Mouse (Mus musculus): ENCODE measurements around the gene Teddm2.

The Teddm2 gene

DNA sequence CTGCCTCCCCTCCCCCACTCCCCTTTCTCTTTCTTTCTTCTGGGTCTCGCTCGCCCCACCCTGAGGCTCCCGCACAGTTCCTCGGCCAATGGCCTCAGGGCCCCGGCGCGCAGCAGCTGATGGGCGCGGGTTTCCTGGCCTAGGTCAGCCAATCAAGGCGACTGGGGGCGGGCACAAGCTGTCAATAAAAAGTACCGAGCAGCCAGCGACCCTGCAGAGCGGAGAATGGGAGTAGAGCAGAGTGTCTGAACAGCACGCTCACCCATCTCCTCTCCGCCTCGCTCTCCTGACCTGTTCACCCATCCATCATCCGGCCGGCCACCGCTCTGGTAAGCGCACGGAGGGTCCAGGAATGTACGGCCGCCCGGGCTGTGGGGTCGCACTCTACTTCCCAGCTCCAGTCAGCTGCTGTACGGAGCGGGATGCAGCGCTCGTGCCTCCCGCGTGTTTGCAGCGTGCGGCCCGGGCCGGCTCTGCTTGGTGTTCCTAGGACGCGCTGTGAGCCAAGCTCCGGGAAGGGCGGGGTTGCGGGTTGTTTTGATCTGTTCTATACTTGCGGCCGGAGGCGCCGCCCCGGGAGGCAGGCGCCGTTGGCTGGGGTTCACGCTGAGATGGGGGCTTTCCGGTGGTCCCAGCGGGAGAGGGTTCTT is at the start of gene Teddm2, which contains the start of gene Glul:
Gene Teddm2, minus strand, starts transcription at position 498 of the 650 bp plus-strand sequence.
Gene Glul, plus strand, starts transcription at position 214 of the 650 bp plus-strand sequence.
- DNase-seq (ENCODE audit: low spot score in 2 of 2) = peak; percentile 96 to 97

DNA sequence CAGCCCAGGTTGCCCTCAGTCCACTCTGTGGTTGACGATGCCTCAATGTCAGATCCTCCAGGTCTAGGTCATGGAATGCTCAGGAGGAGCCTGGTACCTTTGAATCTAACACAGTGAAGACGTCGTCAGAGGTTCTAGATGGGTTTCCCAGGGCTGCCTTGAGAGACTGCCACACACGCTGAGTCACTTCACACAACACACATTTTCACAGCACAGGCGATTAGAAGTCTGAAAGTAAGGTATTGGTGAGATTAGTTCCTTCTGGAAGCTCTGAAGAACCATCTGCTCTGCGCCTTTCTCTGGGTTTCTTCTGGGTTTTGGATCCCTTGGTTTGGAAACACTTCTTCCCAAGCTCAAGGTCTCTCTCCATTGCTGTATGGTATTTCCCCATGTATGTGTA is 47.8 kb upstream of the Teddm2 start:
- no peak for DNase-seq (ENCODE audit: low spot score in 2 of 2)

- DNase-seq (ENCODE audit: low spot score in 2 of 2) = no peak
Measured at GRCm38 (mm10) chr1:153946971-153947370, 46.9 kb upstream of the Teddm2 start.

DNA sequence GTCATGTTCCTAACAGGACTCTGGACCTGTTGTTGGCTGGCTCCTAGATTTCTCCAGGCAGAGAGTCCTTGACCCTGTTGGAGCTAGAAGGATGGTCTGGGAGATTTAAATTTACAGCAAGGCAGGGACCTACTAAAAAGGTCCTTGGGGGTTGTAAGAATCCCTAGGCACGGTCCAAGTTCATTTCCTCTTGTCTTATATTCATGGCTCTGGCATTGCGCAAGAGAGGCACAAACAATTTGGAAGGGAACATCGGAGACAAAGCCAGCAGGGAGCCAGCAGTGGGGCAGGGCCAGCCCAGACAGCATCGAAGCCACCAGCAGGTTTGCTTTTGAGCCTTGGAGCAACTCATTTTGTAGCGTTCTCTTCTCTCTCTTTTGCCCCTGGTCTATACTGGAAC is 45.2 kb upstream of the Teddm2 start:
- no peak for DNase-seq (ENCODE audit: low spot score in 2 of 2)

DNA sequence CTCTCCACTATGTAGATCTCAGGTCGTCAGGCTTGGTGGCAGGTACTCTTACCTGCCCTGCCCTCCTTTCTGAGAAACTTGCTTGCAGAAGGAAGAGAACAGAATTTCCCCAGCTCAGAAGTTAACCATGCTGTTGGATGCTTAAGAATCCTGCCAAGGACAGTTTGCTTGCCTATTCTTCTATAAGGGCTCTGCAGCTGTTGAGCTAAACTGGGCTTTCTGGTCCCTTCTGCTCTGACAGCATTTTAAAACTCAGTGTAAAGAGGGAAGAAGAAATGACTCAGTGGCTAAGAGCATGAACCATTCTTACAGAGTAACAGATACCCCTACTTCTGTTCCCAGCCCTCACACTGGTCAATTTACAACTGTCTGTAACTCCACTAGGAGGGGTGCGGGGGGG is 41.0 kb upstream of the Teddm2 start:
- no peak for DNase-seq (ENCODE audit: low spot score in 2 of 2)

DNA sequence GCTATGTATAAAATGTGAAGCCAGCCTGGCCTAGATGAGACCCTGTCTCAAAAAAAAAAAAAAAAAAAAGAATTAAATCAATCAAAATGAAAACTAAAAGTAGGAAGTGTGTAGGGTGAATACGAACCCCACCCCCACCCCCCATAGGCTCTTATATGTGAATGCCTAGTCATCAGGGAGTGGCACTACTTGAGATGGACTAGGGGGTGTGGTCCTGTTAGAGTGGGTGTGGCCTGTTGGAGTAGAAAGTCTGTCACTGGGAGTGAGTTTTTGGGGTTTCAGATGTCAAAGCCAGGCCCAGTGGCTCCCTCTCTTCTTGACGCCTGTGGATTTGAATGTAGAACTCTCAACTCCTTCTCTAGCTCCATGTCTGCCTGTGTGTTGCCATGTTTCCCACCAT is 37.0 kb upstream of the Teddm2 start:
- DNase-seq (ENCODE audit: low spot score in 2 of 2) = no peak

GRCm38 (mm10) chr1:153935844-153936380 is 35.9 kb upstream of the Teddm2 start:
- no peak for DNase-seq (ENCODE audit: low spot score in 2 of 2)

DNA sequence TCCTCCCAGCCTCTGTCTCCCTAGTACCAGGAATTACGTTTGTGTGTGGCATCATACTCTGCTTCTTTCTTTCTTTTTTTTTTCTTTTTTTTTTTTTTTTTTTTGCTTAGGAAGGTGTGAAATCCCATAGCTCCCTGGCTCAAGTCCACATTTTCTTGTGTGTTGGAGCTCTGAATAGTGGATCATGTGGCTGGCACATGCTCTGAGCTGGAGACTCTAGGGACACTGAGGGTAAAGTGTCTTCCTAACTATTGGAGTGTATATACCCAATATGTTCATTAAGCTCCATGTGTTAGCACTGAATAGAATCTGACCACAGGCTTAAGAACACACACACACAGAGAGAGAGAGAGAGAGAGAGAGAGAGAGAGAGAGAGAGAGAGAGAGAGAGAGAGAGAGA is 33.7 kb upstream of the Teddm2 start:
- no peak for DNase-seq (ENCODE audit: low spot score in 2 of 2)

- no peak for DNase-seq (ENCODE audit: low spot score in 2 of 2)
Measured at GRCm38 (mm10) chr1:153930431-153930830, 30.4 kb upstream of the Teddm2 start.

GRCm38 (mm10) chr1:153924395-153925385 is 24.7 kb upstream of the Teddm2 start:
- no peak for DNase-seq (ENCODE audit: low spot score in 2 of 2)

DNA sequence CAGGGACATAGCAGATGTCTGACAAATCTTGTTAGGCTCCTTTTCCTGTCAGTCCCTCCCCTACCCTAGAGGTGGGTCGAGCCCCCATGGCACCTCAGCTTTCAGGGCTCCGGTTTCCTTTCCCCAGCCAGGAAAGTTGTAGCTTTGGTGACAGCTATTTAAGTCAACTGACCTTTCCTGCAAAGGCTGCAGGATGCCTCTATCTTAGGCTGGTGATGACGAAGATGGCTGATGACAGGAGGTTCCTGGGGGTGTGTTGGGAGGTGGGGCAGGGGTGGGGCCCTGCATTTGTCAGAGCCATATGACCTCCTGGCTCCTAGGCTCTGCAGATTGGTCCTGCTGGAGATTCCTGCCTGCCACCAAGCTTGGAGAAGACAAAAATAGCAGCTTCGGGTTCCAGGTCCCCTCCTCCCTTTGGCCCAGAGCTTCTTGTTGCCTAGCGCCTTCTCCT is 22.6 kb upstream of the Teddm2 start:
- no peak for DNase-seq (ENCODE audit: low spot score in 2 of 2)

DNA sequence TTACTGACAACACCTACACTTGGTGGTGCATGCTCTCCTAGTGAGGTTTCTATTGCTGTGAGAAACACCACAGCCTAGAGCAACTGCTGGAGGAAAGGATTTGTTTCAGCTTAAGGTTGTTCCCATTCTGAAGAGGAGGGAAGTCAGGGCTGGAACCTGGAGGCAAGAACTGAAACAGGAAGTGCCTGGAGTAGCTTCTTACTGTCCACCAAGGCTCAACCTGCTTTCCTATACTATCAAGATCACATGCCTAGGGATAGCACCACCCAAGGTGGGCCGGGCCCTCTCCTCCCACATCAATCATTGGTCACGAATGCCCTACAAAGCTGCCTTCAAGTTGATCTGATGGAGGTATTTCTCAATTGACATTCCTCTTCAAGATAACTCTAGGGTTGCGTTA is 21.6 kb upstream of the Teddm2 start:
- DNase-seq (ENCODE audit: low spot score in 2 of 2) = no peak

- no peak for DNase-seq (ENCODE audit: low spot score in 2 of 2)
Measured at GRCm38 (mm10) chr1:153918521-153919206, 18.6 kb upstream of the Teddm2 start.

DNA sequence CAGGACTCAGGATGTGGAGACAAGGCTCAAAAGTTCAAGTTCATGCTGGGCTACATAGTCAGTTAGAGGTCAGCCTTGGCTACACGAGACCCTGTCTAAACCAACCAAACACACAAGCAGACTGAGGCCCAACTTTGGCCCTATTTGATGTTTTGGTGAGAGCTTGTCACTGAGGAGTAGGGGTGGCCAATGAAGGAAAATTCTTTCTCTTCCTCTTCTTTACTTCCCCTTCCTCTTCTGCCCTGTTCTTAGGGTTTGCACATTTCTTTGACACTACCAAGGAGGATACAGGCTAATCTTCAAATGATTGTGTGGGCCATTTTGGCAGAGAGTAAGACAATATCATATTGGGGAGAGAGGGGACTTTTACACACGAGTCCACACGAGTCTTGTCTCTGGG is 13.8 kb upstream of the Teddm2 start:
- DNase-seq (ENCODE audit: low spot score in 2 of 2) = no peak

DNA sequence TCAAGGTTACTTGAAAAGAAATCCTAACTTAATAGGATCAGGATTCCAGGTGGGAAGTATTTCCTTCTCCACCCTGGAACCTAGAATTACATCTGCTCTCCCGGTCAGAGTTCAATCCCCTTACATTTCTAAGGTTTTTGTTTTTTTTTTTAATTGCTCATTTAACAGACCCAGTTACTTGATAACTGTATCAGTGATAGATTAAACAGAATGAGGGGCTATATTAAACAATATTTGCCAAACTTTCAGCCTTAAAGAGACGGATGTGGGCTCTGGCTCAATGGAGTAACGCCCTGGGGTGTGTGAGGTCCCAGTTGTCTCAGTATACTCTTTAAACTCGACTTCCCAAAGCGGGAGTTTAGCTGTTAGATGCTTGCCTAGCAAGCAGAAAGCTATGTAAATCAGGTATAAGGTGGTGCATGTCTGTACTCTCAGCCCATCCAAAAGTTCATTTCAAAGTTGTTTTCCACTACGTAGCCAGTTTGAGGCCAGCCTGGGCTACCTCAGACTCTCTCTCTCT is 11.3 kb upstream of the Teddm2 start:
- DNase-seq (ENCODE audit: low spot score in 2 of 2) = no peak

- no peak for DNase-seq (ENCODE audit: low spot score in 2 of 2)
Measured at GRCm38 (mm10) chr1:153910423-153910822, 10.4 kb upstream of the Teddm2 start.

DNA sequence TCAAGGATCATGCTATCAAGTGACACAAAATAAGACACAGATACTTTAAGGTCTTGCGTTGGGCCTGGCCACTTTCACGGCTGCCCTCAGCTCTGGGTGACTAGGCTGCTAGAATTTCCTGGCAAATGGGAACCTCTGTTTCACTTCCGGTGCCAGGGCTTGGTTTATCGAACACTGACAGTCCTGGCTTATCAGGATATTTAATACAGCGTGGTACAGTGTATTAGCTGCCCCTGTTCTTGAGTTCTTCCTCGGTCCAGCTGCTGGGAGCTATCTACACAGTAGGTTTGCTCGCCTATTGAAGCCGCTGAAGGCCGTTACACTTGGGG is 9.9 kb upstream of the Teddm2 start:
- DNase-seq (ENCODE audit: low spot score in 2 of 2) = no peak

DNA sequence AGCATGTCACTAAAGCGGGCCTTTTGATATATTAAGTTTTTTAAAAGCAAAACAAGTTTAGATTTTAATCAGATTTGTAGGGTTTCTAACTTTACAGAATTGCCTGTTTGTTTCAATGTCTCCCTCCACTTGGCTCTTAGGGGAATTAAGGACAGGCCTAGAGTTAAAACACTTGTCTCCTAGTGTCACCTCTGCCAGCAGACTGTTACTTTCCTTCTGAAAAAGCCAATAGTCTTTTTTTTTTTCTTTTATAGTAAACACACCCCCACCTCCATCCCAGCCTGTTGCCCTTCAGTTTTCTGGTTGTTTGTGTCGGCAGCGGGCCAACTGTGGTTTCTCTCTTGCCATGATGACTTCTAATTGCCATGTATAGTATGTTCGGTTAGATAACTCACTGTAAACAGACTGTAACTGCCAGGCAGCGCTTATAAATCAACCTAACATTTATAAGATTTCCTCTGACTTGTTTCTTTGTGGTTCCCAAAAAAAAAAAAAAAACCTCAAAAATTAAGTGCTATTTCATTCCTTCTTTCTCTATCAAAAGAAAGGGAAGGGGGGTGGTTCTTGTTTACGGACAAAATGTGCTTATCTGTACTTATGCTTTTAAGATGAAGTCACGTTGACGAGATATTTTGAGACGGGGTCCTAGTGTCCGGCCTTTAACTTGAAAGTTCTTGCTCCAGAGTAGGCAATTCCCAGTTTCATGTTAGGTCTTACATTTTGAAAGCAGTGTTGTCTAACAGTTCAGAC is 9.4 kb upstream of the Teddm2 start:
- DNase-seq (ENCODE audit: low spot score in 2 of 2) = peak; percentile 41 to 71

DNA sequence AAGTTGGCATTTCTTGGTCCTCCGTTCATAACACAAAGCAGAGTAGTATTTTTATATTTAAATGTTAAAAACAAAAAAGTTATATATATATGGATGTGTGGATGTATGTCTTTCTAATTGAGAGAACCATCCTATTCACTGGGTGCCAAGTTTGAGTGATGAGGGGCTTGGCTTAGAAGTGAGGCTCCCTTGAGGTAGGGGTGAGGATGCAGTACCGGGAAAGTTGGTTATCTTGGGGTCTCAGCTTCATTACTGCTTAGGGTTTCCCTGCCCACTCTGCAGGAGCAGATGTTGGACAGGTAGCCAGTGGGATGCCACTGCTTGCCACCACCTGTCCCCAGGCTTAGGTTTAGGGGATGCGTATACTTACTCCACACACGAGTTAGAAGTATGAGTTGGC is 8.7 kb upstream of the Teddm2 start:
- no peak for DNase-seq (ENCODE audit: low spot score in 2 of 2)

DNA sequence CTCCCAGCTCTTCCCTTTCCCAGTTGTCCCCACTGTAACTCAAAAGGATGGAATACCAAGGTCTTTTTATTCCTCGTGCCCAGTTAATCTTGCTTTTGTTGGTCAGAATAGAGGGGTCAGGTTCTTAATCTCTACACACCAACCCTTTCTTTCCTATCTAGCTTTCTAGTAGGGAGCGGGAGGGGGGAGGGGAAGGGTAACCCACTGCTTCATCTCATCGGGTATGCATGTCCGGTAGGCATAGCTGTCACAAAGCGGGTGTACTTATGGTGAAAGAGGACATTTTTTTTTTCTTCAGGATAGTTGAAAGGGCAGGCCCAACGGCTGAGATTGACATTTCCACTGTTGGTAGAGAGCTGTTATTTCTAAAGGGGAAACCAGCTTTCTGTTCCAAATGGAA is 8.2 kb upstream of the Teddm2 start:
- DNase-seq (ENCODE audit: low spot score in 2 of 2) = no peak

- no peak for DNase-seq (ENCODE audit: low spot score in 2 of 2)
Measured at GRCm38 (mm10) chr1:153905884-153906283, 5.9 kb upstream of the Teddm2 start.
